Mouse (Mus musculus): ENCODE data around the gene Lix1l.
A peak's percentile ranks its signal among the peaks of the same experiment; 100 is the strongest.
"Not testable (repeated sequence)": the region's sequence is repeated elsewhere in the genome, so short reads cannot be mapped to it uniquely, and the experiment has no call there.

Gene Lix1l

DNA sequence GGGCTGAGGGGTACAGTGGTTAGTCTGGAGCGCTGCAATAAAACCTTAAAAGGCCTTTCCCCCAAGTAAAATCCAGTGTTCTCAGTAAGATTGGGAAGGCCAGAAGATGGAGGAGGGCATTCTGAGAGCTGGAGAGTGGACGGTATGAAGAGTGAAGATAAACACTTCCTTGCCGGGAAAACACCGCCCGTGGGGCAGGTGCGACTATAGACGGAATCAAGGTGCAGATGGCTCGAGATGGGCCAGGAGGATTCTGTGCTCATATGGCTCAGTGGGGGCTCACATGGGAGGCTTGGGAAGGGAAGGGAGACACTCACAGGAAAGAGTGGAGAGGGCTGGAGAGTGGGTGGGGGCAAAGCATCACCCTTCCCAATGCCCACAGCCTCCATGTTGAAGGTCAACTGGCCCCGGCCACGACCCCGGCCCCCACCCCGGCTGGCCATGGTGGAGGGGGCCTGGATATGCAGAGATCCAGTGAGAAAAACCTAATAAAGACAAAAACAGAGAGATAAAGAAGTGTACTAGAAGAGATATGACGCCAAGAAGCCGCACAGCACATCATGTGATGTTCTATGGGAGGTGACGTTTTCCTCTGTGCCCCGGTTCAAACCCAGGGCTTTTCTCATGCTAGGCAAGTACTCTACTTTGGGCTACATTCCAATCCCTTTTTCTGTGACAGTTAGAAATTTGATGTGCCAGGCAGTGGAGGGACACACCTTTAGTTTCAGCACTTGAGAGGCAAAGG is 19.0 kb upstream of the Lix1l start:
- DNase-seq (ENCODE audit: low spot score in 2 of 2) = no peak

GRCm38 (mm10) chr3:96583386-96583785 is 17.6 kb upstream of the Lix1l start:
- no peak for DNase-seq (ENCODE audit: low spot score in 2 of 2)

DNA sequence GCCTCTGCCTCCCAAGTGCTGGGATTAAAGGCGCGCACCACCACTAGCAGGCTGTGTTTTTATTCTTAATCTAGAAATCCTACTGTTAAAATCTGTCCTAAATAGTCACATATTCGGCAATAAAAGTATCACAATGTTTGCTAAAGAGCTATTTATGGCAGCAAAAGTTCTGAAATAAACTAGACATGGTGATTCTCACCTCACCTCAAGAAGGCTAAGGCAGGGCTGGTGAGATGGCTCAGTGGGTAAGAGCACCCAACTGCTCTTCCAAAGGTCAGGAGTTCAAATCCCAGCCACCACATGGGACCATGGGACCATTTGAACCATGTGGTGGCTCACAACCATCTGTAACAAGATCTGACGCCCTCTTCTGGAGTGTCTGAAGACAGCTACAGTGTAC is 10.3 kb upstream of the Lix1l start:
- no peak for DNase-seq (ENCODE audit: low spot score in 2 of 2)

DNA sequence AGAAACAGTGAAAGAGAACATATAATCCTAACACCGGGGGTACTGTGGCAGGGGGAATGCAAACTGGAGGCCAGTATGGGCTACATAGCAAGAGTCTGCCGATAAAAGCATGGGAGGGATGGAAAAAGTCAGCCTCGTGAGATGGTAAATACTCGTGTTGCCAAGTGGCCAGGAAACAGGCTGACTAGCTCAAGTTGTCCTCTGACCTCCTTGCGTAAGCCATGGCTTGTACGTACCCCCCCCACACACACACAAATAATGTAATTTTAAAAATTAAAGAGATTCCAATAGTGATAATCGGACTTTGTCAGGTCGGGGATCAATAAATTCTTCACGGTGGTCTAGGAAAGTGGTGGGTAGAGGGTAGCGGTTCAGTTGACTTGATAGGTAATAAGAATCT is 7.6 kb upstream of the Lix1l start:
- no peak for DNase-seq (ENCODE audit: low spot score in 2 of 2)

GRCm38 (mm10) chr3:96593790-96594560 is 7.0 kb upstream of the Lix1l start, which contains the start of gene Polr3gl:
Gene Polr3gl, minus strand, starts transcription at chr3:96594181.
- DNase-seq (ENCODE audit: low spot score in 2 of 2) = peak; percentile 86 to 90

GRCm38 (mm10) chr3:96594851-96595250 is 6.1 kb upstream of the Lix1l start:
- DNase-seq (ENCODE audit: low spot score in 2 of 2) = no peak

DNA sequence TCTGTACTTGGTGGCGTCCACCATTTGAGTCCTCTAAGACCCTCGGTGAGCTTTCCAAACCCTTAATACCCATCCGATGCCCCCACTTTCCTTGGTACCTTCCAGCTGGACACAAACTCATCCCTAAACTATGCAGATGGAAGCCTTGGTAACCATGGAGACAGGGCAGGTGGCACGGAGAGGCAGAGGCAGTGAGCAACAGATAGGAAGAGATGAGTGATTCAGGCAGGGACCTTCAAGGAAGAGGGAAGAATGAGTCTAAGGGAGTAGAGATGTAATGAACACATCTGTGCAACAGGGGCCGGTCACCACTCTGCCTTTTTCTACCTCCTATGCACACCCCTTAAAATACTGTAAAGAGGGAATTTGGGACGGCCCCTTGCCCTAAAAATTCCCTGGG is 5.3 kb upstream of the Lix1l start:
- no peak for DNase-seq (ENCODE audit: low spot score in 2 of 2)

DNA sequence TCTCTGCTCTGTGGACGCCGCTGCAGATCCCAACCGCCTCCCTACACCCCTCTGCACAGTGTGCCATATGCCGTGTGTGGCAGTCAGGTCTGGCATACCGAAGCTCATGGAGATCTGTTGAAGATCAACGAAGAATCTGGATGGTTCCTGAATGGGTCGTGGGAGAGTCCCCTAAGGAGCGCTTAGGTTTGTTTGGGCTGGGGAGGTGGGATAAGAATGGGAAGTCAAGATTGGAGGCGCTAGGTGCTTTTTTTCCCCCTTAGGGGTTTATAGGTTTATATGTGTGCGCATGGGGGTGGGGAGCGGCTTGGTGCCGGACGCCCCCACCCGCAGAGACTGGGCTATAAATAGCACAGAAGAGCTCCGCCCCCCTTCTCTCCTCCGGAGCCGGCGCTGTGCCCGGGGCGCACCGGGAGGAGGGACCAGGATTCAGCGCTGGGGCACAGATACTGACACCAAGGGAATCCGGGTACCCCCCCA is 4.7 kb upstream of the Lix1l start, which contains the start of gene Ankrd34a:
Gene Ankrd34a (plus strand): TSS at position 409 of the 480 bp plus-strand sequence.
- no peak for DNase-seq (ENCODE audit: low spot score in 2 of 2)

- no peak for DNase-seq (ENCODE audit: low spot score in 2 of 2)
These were observed 4.1 kb upstream of the Lix1l start for GRCm38 (mm10) chr3:96596855-96597254.

DNA sequence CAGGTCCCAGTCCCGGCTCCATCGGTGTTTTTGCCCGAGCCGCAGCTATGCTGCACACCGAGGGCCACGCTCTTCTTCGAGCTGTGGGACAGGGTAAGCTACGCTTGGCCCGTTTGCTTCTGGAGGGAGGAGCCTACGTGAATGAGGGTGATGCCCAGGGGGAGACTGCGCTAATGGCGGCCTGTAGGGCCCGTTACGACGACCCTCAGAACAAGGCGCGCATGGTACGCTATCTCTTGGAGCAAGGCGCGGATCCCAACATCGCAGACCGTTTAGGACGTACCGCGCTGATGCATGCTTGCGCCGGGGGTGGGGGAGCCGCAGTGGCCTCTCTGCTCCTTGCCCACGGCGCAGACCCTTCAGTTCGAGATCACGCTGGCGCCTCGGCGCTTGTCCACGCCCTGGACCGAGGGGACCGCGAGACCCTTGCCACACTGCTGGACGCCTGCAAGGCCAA is 3.5 kb upstream of the Lix1l start:
- no peak for DNase-seq (ENCODE audit: low spot score in 2 of 2)

GRCm38 (mm10) chr3:96598156-96599068 is 2.5 kb upstream of the Lix1l start:
- no peak for DNase-seq (ENCODE audit: low spot score in 2 of 2)

DNA sequence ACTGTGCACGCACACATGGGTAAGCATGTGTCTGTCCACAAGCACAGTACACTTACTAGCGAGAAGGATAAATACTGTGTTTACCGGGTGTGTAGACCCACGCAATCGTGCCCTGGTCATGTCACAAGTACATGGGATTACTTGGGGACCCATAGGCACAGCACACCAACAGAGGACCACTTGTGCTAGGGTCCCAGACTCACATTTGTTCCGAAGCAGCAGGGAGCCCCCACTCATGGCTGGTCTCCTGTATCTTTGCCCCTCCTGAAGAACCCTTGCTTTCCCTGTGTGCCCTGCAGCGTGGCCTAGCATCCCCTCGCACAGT is 1.9 kb upstream of the Lix1l start:
- DNase-seq (ENCODE audit: low spot score in 2 of 2) = no peak

DNA sequence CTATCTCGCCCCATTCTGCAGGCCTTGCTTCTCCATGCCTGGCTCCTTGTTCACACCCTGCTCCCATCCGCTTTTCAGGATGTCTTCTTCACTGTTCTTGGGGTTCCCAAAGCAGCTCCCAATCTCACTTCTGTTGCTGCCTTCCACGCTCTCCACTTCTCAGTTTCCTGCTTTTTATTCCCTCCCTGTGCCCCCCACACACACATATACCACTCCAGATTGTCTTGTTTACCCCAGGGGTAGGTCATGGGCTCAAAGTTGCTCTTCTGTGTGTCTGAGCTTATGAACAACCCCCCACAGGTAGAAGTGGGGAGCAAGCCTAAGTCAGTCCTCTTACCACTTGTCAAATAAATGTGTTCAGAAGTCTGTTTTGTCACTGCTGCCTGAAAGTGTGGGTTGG is 1.5 kb upstream of the Lix1l start:
- DNase-seq (ENCODE audit: low spot score in 2 of 2) = no peak

GRCm38 (mm10) chr3:96601251-96601787 is 370 bp downstream of the Lix1l start:
- no peak for DNase-seq (ENCODE audit: low spot score in 2 of 2)

DNA sequence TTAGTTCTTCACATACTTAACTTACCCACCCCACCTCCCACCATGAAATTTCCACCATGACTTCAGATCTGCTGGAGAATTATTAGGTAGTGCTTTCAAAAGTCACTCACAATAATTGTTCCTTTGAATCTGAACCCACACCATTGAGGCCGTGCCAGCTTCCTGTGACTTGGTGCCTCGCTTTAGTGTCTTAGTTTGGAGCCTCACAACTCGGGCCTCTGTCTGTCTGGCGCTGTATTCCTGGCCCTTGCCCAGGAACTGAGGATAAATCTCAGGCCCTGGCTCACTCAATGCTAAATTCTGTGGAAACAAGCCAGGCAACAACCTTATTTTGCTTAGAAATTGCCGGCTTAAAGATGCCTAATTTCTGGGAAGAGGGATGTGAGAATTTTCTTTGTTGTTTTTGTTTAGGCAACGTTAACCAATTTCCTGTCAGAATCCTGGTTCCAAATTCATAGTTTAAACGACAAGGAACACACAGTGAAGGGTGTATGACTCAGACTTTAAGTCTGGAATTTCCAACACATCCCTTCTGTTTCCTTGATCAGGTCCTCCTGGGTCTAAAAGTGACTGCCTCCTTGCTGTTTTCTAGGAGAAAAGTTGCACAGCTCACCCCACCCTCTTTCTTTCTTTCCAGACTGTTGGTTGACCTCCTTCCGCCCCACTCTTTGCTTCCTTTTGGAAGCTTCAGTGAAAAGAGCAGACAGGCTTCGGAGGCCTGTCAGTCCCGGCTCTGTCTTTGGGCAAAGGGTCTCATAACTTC is 1.2 kb downstream of the Lix1l start:
- DNase-seq (ENCODE audit: low spot score in 2 of 2) = no peak

- DNase-seq (ENCODE audit: low spot score in 2 of 2) = no peak
These were observed 1.7 kb downstream of the Lix1l start for GRCm38 (mm10) chr3:96602704-96603084.

DNA sequence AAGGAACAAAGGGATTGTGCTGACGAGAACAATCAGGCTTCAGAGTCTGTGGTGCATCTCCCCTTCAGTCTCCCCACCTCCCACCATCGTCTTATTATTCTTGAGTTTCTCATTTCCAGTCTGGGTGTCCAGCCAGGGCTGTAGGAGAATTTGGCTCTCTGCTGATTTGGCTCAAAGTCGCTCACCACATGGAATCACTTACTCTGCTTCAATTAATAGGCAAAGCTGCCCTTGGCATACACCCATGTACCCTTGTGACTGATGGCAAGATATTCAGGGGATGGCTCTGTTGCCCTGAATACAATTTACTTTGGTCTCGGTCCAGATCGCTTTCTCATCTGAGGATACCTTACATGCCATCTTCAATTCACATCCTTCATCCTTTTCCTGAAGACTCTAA is 2.4 kb downstream of the Lix1l start:
- DNase-seq (ENCODE audit: low spot score in 2 of 2) = no peak

DNA sequence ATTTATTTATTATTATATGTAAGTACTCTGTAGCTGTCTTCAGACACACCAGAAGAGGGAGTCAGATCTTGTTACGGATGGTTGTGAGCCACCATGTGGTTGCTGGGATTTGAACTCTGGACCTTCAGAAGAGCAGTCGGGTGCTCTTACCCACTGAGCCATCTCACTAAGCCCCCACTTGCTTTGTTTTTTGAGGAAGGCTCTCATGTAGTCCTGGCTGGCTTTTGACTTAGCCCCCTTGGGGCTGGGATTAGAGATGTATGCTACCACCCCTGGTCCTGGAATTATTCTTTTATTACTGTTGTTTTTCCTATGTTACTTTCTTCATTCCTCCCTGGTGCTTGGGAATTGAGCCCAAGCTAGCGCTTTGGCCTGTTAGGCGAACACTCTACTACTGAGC is 5.1 kb downstream of the Lix1l start:
- not testable (repeated sequence) for DNase-seq (ENCODE audit: low spot score in 2 of 2)

GRCm38 (mm10) chr3:96606618-96607017 is 5.7 kb downstream of the Lix1l start:
- DNase-seq (ENCODE audit: low spot score in 2 of 2) = no peak

GRCm38 (mm10) chr3:96617941-96618340 is 17.0 kb downstream of the Lix1l start:
- no peak for DNase-seq (ENCODE audit: low spot score in 2 of 2)

- no peak for DNase-seq (ENCODE audit: low spot score in 2 of 2)
These were observed 22.3 kb downstream of the Lix1l start for GRCm38 (mm10) chr3:96623201-96623600.
